Mouse (Mus musculus): ENCODE data around the gene Gm26558. TPM values are rescaled to one million over a fixed set of nuclear protein-coding genes. Genes with fewer than 3 reads are reported as not detected.

Gm26558 gene
- polyA plus RNA-seq, 1 experiment from 2014 or later, result 3.3 TPM

- Histone ChIP-seq H3K9ac (ENCODE audit: low read length) (no peak overlapping the region), H3K27ac (ENCODE audit: low read length) (no peak overlapping the region), H3K4me3 (ENCODE audit: low read length) (no peak overlapping the region), H3K36me3 (ENCODE audit: control insufficient read depth, insufficient read depth, low read length) (no peaks in the 10 kb centered on the region), H3K4me1 (replicated peaks; ENCODE audit: control insufficient read depth, insufficient read depth, low read length) (no peaks in the 10 kb centered on the region), H3K4me2 (ENCODE audit: low read depth, low read length) (no peak overlapping the region), H3K9me3 (ENCODE audit: control insufficient read depth, low read length) (no peaks in the 10 kb centered on the region), H3K27me3 (ENCODE audit: control insufficient read depth, insufficient read depth, low read depth, low read length) (no peaks in the 10 kb centered on the region)
- no peak for ATAC-seq (ENCODE audit: low read depth)
- WGBS, result 64% methylated on average over 2 of the region's 2 CpGs
Measured at GRCm38 (mm10) chr2:70616076-70616475, 45.8 kb downstream of the Gm26558 start.

GRCm38 (mm10) chr2:70614745-70615351 lies 47.1 kb downstream of the Gm26558 start:
- WGBS, result 85% methylated on average over 7 of the region's 7 CpGs
- Histone ChIP-seq H3K4me3 (ENCODE audit: low read length) (no peak overlapping the region), H3K4me1 (replicated peaks; ENCODE audit: control insufficient read depth, insufficient read depth, low read length) (no peaks in the 10 kb centered on the region), H3K36me3 (ENCODE audit: control insufficient read depth, insufficient read depth, low read length) (no peaks in the 10 kb centered on the region), H3K9me3 (ENCODE audit: control insufficient read depth, low read length) (no peaks in the 10 kb centered on the region), H3K27me3 (ENCODE audit: control insufficient read depth, insufficient read depth, low read depth, low read length) (no peaks in the 10 kb centered on the region), H3K9ac (ENCODE audit: low read length) (no peak overlapping the region), H3K4me2 (ENCODE audit: low read depth, low read length) (no peak overlapping the region), H3K27ac (ENCODE audit: low read length) (no peak overlapping the region)
- no peak for ATAC-seq (ENCODE audit: low read depth)

Other genes starting within 250 kb of the Gm26558 start
- 5.1 and 5.7 TPM in 2 replicates for gene Sp5, start 187.2 kb downstream of the Gm26558 start, polyA plus RNA-seq (2015; fragmentation: Nextera tagmentation; extraction: Ambion mirVana)
- gene Erich2, start 153.3 kb downstream of the Gm26558 start, polyA plus RNA-seq (2015; fragmentation: Nextera tagmentation; extraction: Ambion mirVana), result 10.0 and 11.9 TPM in 2 replicates
- 0.46 and 0.63 TPM in 2 replicates for gene Gad1, start 109.0 kb downstream of the Gm26558 start, polyA plus RNA-seq (2015; fragmentation: Nextera tagmentation; extraction: Ambion mirVana)
- 160 and 169 TPM in 2 replicates for gene Gorasp2, start 532 bp downstream of the Gm26558 start, polyA plus RNA-seq (2015; fragmentation: Nextera tagmentation; extraction: Ambion mirVana)
- 21.1 and 22.9 TPM in 2 replicates for gene Tlk1, start 163.6 kb upstream of the Gm26558 start, polyA plus RNA-seq (2015; fragmentation: Nextera tagmentation; extraction: Ambion mirVana)

Data from lung, embryonic 16.5 days (tissue).